Mouse (Mus musculus) cerebellum, adult 9-10 months (tissue): ENCODE measurements around the gene Birc7.

Experiments used
- DNase-seq: peaks from one replicate; pipeline ENCODE4 v3.0.0; 2022

Gene Birc7

GRCm38 (mm10) chr2:180928723-180929122, at the start of gene Birc7:
Gene Birc7, plus strand, starts transcription at chr2:180929023.
- no peak for DNase-seq

GRCm38 (mm10) chr2:180879365-180880067, 49.3 kb upstream of the Birc7 start:
- peak; percentile 80 for DNase-seq

GRCm38 (mm10) chr2:180881281-180881680, 47.5 kb upstream of the Birc7 start:
- DNase-seq: no peak

GRCm38 (mm10) chr2:180885270-180885669, 43.6 kb upstream of the Birc7 start:
- DNase-seq: no peak

GRCm38 (mm10) chr2:180889271-180889920, 39.4 kb upstream of the Birc7 start:
- no peak for DNase-seq

- no peak for DNase-seq
Measured at GRCm38 (mm10) chr2:180889921-180890280, 38.9 kb upstream of the Birc7 start.

- peak; percentile 68 for DNase-seq
Measured at GRCm38 (mm10) chr2:180890422-180891074, 38.3 kb upstream of the Birc7 start.

GRCm38 (mm10) chr2:180891075-180891834, 37.6 kb upstream of the Birc7 start:
- peak; percentile 75 for DNase-seq

- peak; percentile 59 for DNase-seq
Measured at GRCm38 (mm10) chr2:180891835-180892323, 36.9 kb upstream of the Birc7 start.

GRCm38 (mm10) chr2:180892841-180893521, 35.8 kb upstream of the Birc7 start:
- DNase-seq: peak; percentile 95

GRCm38 (mm10) chr2:180893537-180894028, 35.2 kb upstream of the Birc7 start:
- DNase-seq: peak; percentile 70

- peak; percentile 84 for DNase-seq
Measured at GRCm38 (mm10) chr2:180894029-180894623, 34.7 kb upstream of the Birc7 start.

GRCm38 (mm10) chr2:180894734-180895133, 34.1 kb upstream of the Birc7 start:
- DNase-seq: peak; percentile 96

GRCm38 (mm10) chr2:180895321-180895720, 33.5 kb upstream of the Birc7 start:
- DNase-seq: no peak

GRCm38 (mm10) chr2:180895837-180896525, 32.8 kb upstream of the Birc7 start:
- peak; percentile 76 for DNase-seq

- peak; percentile 57 for DNase-seq
Measured at GRCm38 (mm10) chr2:180896819-180897625, 31.8 kb upstream of the Birc7 start.

- no peak for DNase-seq
Measured at GRCm38 (mm10) chr2:180897857-180898256, 31.0 kb upstream of the Birc7 start.

- peak; percentile 73 for DNase-seq
Measured at GRCm38 (mm10) chr2:180902086-180902485, 26.7 kb upstream of the Birc7 start.

- no peak for DNase-seq
Measured at GRCm38 (mm10) chr2:180904435-180905208, 24.2 kb upstream of the Birc7 start.
